Mouse (Mus musculus): ENCODE measurements around the gene Prdx5.

Prdx5 gene

DNA sequence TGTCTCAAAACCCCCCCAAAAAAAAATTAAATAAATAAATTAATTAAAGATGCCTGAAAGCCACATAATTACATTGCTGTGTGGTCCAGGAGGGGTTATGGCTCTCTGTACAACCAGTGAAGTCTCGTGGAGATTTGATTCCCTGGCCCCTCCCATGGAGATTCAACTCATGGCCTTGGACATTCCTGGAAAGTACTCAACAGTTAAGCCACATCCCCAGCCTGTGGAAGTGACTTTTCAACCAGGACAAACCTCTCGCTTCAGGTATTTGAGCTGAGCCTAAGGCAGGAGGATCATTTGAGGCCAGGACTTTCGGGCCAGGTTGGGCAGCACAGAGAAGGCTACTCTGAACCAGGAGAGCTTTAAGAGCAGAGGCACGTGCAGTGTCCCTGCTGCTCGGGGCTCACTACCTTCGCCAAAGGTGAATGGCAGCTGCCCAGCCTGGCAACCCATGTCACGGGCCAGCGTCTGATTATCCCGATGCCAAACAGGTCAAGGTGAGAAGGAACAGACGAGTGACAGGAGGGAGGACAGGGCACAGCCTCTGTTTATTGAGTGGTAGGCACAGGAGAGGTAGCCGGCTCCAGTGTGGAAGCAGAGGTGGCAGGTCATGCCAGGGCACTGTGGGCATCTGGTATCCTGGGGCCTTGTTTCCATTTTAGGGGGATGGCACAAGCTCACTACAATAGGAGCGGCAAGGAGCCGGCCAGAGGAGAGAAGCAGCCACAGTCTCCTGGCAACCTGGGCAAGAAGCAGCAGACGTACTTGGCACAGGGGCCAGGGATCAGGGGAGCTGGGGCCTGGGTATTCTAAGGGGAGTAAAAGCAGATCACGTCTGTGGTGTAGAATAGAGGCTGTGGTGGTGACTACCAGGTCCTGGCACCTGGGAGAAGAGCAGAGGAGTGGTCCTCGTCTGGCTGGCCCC lies 27.9 kb upstream of the Prdx5 start:
- DNase-seq (ENCODE audit: low read depth, low spot score), result no peak

DNA sequence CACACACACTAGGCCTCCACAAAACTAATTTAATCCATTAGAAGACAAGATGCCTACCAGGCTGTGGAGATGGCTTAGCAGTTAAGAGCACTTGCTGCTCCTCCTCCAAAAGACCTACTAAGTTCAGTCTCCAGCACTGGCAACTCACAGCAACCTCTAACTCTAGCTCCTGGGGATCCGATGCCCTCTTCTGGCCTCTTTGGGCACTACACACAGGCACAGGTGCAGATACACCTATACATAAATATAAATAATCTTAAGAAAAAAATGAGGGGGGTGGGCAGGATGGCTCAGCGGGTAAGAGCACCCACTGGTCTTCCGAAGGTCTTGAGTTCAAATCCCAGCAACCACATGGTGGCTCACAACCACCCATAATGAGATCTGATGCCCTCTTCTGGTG lies 26.4 kb upstream of the Prdx5 start:
- no peak for DNase-seq (ENCODE audit: low read depth, low spot score)

DNA sequence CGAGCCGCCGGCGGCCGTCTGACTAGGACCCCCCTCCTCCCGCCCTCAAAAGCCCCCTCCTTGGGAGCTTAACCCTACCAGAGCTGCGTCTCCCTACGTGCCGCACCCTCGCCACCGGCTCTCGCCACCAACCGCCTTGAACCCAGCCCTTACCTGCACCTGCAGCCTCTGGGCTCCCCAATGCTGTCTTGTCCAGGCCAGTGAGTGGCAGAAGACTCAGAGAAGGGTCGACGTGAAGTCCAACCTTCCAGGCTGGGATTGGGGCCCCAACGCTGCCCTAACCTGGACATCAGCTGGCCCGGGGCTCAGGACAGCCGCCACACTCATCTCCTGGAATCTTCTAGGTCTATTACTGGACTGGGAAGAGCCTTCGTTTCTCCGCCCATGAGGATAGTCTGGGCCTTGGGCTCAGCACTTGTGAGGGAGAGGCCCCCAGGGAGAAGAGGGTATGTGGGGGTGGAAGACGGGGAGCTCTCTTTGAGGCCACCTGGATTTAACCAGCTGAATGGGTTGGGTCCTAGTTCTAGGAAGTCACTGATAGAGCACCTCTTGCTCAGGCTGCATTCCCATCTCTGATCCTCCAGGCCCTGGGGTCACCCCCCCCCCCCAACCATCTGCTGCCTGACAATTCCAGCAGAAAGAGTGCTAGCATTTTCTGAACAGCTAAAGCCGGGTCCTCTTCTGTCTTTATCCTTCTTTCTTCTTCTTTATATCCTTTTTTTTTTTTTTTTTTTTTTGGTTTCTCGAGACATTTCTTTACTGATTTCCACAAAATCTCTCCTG lies 24.5 kb upstream of the Prdx5 start, which contains the start of gene Kcnk4:
Gene Kcnk4 (minus strand): TSS at position 321 of the 783 bp plus-strand sequence.
- no peak for DNase-seq (ENCODE audit: low read depth, low spot score)

DNA sequence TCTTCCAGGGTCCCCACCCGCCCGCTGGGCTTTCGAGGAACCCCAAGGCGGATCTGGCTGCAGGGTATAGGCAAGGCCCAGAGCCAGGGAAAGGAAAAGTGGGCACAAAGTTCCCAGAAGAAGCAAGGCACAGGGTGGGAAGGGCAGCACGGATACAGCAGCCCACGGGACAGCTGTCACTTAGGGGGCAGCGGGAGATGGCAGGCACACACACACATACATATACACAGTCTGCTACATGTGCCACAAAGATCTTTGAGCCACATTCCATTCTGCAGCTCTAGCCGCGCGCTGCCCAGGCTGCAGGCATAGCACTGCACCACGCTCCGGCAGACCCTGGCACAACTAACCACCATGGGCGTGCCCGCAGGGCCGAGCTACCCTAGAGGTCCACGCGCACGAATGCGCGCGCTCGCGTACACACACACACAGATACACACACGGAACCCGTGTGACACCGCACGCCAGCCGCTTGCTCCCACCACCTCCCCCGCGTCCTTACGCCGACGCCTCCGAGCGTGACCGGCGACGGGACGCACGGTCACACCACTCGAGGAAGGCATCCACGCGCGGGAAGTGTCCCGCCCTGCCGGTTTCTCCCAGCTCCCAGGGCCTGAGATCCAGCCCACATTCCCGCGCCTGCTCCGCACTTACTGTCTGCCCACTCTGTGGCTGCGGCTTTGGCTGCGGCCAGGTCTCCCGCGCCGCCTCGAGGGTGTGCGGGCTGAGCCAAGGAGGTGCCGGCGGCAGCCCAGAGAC lies 23.7 kb upstream of the Prdx5 start:
- DNase-seq (ENCODE audit: low read depth, low spot score), result no peak

DNA sequence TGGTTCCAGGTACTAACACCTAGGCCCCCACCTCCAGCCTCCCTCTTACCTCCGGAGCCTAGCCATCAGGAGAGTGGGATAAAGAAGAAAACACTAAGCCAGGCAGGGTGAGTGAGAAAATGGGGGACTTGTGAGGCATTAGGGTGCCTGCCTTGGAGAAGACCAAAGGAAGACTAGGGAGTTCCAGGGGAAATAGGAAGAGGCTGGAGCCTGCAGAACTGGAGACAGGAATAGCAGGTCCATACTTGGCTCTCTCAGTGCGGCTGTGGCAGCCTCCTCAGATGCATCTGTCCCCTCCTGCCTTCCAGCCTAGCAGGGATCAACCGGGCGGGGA lies 23.2 kb upstream of the Prdx5 start:
- DNase-seq (ENCODE audit: low read depth, low spot score), result no peak

DNA sequence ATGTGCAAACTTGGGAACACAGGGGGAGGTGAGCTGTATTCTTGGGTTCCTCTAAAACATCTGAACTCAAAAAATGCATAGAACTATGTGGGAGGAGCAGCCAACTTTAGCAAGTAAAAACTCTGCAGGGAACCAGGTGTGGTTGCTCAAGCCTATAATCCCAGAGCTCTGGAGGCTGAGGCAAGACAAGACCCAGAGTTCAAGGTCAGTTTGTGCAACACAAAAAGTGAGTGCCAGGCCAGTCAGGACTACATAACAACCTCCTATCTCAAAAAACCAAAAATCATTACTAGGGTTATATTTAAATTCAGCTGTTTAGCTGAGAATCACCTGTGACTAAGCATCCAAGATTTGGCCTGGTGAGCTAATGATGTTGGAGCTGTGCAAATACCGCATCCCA lies 22.1 kb upstream of the Prdx5 start:
- DNase-seq (ENCODE audit: low read depth, low spot score), result no peak

DNA sequence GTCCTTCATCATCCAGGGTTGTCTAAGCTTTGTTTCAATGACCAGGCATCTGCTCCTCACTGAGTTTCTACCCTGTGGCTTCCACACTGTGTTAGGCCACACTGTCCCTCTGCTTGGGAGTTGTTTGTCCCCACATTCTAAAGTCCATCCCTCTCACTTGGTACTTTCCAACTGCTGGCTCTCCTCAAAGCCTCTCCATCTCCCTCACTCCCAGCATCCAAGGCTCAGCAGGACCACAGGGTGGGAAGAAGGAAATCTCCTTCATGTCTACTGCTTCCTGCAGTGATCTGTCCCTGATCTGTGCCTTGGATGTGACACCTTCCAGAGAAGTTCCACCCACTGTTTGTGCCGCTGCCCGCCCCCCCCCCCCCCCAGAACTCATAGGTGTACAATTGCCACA lies 21.1 kb upstream of the Prdx5 start:
- DNase-seq (ENCODE audit: low read depth, low spot score), result no peak

DNA sequence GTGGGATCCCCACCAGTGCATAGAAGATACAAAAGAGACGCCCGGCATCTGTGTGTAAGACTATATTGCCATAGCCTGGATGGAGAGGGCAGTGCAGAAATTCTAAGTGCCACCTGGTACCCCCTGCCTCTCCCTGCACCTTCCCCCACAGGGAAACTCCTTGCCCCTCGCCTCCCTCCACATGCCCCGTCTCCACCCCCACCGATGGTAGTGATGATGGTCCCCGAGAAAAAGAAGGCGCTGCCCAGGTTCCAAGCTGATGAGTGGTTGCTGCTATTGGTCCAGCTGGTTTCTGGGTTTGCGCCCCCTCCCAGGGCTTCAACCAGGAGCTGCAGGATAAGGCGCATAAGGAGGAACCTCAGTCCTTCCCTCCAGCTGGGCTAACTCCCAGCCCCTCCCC lies 18.2 kb upstream of the Prdx5 start:
- DNase-seq (ENCODE audit: low read depth, low spot score), result no peak

DNA sequence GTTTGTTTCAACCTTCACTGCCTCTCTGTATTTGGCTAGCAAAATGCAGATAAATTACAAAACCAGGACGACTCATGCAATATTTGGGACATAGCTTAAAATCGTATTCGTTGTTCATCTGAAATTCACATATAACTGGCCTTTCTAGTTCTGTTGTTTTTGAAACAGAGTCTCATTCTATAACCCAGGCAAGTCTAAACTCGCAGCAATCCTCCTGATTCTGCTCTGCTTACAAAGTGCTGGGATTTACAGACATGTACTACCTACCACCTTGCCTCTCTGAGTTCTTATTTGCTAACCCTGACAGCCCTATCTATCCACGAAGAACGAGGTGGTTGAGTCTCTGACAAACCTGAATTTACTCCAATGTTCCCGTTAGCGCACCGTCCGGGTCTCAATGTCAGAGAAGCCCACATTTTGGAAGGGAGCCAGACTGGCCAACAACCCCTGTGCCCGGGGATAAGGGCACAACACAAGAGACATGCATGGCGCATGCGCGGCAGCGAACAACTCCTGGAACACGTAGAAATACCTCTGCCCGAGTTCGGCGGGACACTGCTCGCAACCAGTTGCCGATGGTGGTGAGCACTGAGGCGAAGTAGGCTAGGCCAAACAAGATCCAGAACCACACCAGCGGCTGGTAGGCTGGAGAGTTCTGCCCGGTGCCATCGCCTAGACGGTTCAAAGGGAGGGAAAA lies 16.8 kb upstream of the Prdx5 start:
- DNase-seq (ENCODE audit: low read depth, low spot score), result no peak

DNA sequence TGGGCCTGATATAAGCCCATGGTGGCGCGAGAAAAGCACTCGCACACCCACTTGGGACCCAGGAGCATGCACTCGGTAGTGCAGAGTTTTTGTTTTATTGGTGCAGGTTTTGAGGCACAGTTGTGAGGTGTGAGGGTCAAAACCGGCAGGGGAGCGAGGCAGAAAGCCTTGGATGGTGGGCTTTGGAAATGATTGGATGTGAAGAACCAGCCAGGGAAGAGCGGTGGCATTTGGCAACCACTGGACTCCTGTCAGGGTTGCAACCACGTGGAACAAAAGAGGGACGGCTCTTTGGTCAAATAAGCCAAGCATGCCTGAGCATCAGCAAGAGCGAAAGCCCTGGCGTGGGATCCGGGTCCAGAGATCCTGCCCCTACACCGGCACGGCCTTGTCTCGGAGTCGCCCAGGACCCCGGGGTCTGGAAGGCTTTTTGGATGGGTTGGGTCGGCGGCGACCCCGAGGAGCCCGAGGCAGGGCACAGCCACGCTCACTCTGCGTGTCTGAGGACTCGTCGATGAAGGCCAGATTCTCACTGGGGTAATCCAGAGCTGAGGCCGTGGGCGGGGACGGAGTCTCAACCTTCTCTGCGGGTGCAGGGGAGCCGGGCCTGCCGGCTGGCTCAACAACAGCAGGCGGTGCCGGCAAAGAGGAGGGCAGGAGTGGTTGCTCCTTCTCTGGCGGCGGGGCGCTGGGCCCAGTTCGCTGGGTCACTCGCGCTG lies 15.9 kb upstream of the Prdx5 start:
- DNase-seq (ENCODE audit: low read depth, low spot score), result no peak

DNA sequence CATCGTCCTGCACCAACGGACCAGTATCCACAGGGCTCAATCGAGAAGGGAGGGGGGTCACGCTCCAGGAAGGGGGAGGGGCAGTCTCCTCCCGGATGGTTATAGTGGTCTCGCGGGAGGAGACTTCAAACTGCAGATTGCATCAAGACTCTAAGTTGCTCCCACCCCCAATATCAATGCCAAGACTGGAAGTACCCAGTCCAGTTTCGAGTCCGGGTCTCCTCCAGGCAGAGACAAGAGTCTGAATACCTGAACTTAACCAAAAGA lies 15.3 kb upstream of the Prdx5 start, which contains the start of gene Catsperz:
Gene Catsperz (minus strand): TSS at position 74 of the 267 bp plus-strand sequence.
- no peak for DNase-seq (ENCODE audit: low read depth, low spot score)

DNA sequence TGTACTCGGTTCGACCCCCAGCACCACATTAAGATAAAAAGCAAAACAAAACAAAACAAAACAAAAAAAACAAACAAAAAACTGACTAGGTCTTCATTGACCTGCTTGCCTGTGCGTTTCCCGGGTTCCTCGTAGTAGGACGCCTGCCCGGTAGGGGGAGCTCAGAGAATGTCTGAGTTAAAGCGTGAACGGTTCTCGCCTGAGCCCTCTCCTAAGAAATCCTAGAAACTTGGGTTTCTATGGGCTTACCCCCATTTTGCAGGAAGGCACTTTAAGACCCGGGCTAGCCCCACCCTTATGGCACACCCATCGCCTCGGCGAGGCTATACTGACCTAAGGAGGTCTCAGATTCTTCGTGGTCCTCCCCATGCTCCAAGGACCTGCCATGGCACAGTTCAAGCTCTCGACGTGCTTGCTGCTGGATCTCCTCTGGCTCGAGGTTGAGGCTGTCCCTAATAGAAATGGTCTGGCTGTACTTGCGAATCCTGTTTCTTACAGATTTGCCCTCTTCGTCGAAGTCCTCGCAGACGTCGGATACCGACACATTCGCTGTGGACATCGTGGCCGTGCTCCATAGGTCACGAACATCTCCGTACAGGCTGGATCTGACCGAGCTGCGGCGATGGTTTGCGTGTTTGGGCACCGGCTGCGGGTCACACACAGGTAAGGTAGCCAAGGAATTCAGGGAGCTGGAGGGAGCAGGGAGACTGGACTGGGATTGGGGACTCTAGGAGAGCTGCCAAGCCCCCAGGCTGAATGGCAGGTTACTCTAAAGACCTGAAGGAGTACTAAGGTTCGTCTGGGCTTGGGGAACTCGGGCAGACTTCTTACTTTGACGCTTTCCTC lies 14.8 kb upstream of the Prdx5 start:
- DNase-seq (ENCODE audit: low read depth, low spot score), result no peak

DNA sequence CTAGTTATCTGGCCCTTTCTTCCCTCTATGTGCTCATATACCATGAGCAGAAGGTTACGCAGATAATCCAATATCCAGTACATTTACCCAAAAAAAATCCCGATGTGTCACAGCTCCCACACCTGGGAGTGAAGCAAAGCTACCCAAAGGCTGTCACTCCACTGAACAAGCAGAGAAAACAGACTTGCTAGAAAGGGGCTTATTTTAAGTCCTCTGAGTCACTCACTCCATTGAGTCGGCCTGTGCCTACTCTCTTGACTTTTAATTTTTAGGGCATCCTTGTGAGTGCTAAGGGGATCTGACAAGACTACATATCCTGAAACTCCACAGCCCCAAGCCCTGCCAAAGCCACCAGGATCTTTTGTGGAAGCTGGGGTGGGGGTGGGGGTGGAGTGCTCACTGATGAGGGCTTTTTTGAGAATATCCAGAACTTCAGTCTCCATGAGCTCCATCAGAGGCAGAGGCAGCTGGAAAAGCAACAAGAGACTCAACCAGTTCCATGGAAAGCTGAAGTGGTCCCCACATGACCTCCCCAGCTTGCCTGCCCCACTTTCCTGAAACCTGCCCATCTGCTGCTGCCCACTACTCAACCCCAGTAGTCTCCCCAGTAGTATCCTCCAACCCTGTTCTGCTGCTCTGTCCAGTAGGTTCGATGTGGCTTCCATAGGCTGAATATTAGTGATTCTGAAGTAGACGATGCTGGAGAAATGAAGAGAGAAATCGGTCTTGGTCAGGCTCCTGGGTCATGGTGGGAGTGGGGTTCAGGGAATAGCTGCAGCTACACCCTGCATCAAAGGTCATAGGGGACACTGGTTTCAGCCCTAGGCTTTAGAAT lies 13.2 kb upstream of the Prdx5 start:
- no peak for DNase-seq (ENCODE audit: low read depth, low spot score)

DNA sequence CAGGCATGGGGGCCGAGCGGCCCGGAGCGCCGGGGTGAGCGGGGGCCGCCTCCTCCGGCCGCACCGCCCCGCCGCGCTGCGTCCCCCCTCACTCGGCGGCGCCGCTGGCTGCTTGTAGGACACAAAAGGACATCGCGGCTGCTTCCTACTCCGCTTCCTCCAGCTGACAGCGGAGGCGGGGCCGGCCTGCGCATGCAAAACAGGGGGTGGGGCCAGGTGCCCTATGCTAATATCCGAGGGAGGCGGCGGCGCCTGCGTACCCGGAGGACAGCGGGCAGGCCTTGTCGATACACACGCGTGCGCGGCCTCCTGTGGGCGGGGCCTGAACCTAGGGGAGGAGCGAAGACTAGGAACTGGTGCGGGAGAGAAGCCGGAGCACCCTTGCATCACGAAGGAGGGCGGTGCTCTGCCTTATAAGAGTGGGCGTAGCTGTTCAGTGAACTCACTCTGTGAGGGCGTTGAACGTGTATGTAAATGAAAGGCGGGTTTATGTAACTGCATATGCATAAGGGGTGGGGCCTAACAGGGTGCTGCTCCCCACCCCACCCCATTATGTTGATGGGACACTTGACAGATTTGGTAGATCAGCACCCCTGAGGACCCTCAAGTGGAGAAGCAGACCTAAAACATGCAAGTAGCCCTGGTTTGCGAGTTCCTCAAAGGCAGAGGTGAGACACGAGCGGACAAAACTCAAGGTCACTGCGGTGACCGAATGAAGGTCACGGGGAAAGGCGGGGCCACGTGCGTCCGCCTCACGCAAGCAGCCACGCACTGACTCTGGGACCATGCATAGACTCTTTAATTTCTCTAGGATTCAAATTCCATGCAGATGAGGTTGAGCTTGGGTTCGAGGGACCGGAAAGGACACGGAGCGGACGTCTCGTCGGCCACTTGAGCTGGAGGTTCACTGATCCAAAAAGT lies 12.0 kb upstream of the Prdx5 start, which contains the start of gene Esrra:
Gene Esrra (minus strand): TSS at position 167 of the 921 bp plus-strand sequence.
- DNase-seq (ENCODE audit: low read depth, low spot score), result peak; percentile 100

DNA sequence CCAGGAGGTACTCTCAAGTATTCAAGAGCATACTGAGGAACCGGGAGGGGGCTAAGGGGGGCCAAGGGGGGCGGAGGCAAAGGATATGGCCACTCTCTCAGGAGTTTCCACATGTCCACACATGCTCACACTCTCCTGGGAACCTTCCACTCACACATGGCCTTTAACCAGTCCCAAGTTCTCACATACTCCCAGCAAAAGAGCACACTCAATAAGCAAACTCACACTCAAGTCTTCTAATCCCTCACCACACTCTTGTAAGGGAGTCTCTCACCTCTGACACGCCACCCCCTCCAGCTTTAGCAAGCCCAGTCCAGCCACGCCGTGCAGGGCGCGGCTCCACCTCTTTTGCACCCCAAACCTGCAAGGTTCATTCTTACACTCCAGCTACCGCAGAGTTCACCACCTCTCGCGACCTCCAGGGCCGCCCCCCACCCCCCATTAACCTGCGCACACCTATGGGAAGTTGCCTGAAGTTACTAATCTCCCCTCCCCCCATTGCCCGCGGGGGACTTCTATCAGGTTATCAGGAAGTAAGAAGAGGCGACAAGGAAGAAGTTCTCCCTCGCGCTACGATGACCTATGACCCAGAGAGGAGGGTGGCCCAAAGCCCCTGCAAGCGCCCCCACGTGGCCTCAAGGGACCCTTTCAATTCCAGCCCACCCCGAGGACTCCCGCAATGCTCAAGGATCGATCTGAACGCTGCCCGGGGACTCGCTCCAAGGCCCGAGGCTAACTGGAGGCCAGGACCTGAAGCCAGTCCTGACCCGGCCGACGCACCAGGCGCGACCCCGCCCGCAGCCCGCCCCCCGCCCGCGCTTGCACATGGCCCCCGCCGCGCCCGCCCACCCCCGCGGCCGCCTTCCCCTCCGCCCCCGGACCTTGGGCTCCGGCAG lies 11.1 kb upstream of the Prdx5 start:
- no peak for DNase-seq (ENCODE audit: low read depth, low spot score)

DNA sequence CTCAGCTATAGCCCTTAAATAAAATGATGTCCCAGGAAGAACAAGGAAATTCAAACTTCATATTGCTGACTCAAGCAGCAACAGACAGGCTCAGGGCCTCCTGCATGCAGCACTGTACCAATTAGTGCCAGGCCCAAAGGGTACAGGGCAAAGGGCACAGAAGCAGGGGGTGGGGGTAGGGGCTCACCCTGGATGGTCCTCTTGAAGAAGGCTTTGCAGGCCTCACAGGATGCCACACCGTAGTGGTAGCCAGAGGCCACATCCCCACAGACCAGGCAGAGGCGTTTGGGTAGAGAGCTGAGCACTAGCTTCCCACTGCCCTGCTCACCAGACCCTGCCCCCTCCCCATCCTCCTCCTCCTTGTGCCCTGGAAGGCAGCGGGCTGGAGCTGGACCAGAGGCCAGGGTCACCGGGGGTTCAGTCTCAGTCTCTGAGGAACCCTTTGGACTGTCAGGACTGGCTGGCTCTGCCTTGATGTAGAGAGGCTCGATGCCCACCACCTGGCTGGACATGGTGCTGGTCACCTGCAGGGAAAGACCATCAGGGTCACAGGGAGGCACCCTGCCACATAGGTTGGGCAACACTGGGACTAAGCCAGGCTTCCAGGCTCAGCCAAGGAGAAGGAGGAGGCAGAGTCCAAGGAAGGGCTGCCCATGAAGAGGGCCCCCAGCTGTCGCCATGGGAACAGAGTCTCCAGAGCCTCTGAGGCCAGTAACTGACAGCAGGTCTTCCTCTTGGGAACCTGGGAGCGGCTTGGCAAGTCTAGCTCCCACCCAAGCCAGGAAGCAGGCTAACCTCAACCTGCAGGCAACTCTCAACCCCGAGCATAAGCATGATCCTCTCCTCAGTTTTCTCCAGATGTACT lies 10.2 kb upstream of the Prdx5 start:
- DNase-seq (ENCODE audit: low read depth, low spot score), result no peak
